Mouse (Mus musculus) stomach, embryonic 15.5 days (tissue): ENCODE measurements at regions not wholly inside any gene's neighbourhood (a gene's known extent, or its start where the extent isn't known, plus 50 kb on each side); places are given as distances from the start of the nearest gene placed in this dataset.

Experiments used
- ATAC-seq: fragments of 200-750 bp; cut with Nextera tagmentation; 2 replicates; pipeline ENCODE4 v1.8.0; 2017; ENCODE audit warnings: low read depth, moderate number of reproducible peaks, moderate TSS enrichment; ENCODE audit not compliant: insufficient read depth, low FRiP score
- H3K27ac ChIP-seq: fragments of 300-500 bp; sonication (generic); 2 replicates; pipeline ENCODE4 v1.5.1; 2015; ENCODE audit warnings: mild to moderate bottlenecking, inconsistent platforms
- H3K27me3 ChIP-seq: fragments of 300-500 bp; sonication (generic); replicated peaks from 2 replicates; pipeline ENCODE4 v1.6.1; 2015; ENCODE audit warnings: inconsistent platforms
- H3K36me3 ChIP-seq: fragments of 300-500 bp; sonication (generic); 2 replicates; pipeline ENCODE4 v1.6.1; 2015; ENCODE audit warnings: inconsistent platforms
- H3K4me1 ChIP-seq: fragments of 300-500 bp; sonication (generic); 2 replicates; pipeline ENCODE4 v1.6.1; 2015; ENCODE audit warnings: inconsistent platforms
- H3K4me2 ChIP-seq: fragments of 300-500 bp; sonication (generic); 2 replicates; pipeline ENCODE4 v1.6.1; 2015; ENCODE audit warnings: mild to moderate bottlenecking, inconsistent platforms
- H3K4me3 ChIP-seq: fragments of 300-500 bp; sonication (generic); replicated peaks from 2 replicates; pipeline ENCODE4 v1.5.1; 2015; ENCODE audit warnings: inconsistent platforms
- H3K9ac ChIP-seq: fragments of 300-500 bp; sonication (generic); 2 replicates; pipeline ENCODE4 v1.6.1; 2015; ENCODE audit warnings: inconsistent platforms
- H3K9me3 ChIP-seq: fragments of 300-500 bp; sonication (generic); 2 replicates; pipeline ENCODE4 v1.6.1; 2016; ENCODE audit warnings: inconsistent platforms
- WGBS: fragments of 180-500 bp; shearing (Covaris S2); methylation state at CpG from one replicate; pipeline ENCODE4 v1.1.7; 2015; 5-methylcytosine and 5-hydroxymethylcytosine counted together

GRCm38 (mm10) chr7:62269156-62269855, 77.1 kb upstream of the Ndn start:
- Histone ChIP-seq H3K4me1 (no peaks in the 10 kb centered on the region), H3K27ac (no peak overlapping the region), H3K27me3 (no peaks in the 10 kb centered on the region), H3K4me2 (no peak overlapping the region), H3K9me3 (no peaks in the 10 kb centered on the region), H3K36me3 (no peaks in the 10 kb centered on the region), H3K9ac (no peak overlapping the region), H3K4me3 (no peak overlapping the region)
- ATAC-seq: no peak
- WGBS: 37% methylated on average over 1 of the region's 1 CpGs

GRCm38 (mm10) chr7:62276219-62276618, 70.2 kb upstream of the Ndn start:
- Histone ChIP-seq H3K27ac (no peak overlapping the region), H3K36me3 (no peaks in the 10 kb centered on the region), H3K4me1 (no peaks in the 10 kb centered on the region), H3K4me2 (no peak overlapping the region), H3K9ac (no peak overlapping the region), H3K4me3 (no peak overlapping the region), H3K9me3 (no peaks in the 10 kb centered on the region), H3K27me3 (no peaks in the 10 kb centered on the region)
- ATAC-seq: no peak
- WGBS: 41% methylated on average over 2 of the region's 2 CpGs

GRCm38 (mm10) chr7:62278492-62278891, 67.9 kb upstream of the Ndn start:
- Histone ChIP-seq H3K4me3 (no peak overlapping the region), H3K27ac (no peak overlapping the region), H3K27me3 (no peaks in the 10 kb centered on the region), H3K9ac (no peak overlapping the region), H3K9me3 (no peaks in the 10 kb centered on the region), H3K4me1 (no peaks in the 10 kb centered on the region), H3K4me2 (no peak overlapping the region), H3K36me3 (no peaks in the 10 kb centered on the region)
- ATAC-seq: no peak
- 56% methylated on average over 2 of the region's 2 CpGs for WGBS

GRCm38 (mm10) chr7:62279022-62279421, 67.3 kb upstream of the Ndn start:
- no peaks in the 10 kb centered on the region for H3K36me3 ChIP-seq
- no peak overlapping the region for H3K27ac ChIP-seq
- no peak overlapping the region for H3K9ac ChIP-seq
- no peaks in the 10 kb centered on the region for H3K9me3 ChIP-seq
- no peak overlapping the region for H3K4me3 ChIP-seq
- no peaks in the 10 kb centered on the region for H3K4me1 ChIP-seq
- no peak overlapping the region for H3K4me2 ChIP-seq
- no peaks in the 10 kb centered on the region for H3K27me3 ChIP-seq
- no peak for ATAC-seq
- WGBS: 68% methylated on average over 4 of the region's 4 CpGs
